Mouse (Mus musculus) midbrain, embryonic 12.5 days (tissue): ENCODE results near the gene Hfm1. TPM values are rescaled to one million over a fixed set of nuclear protein-coding genes. Genes with fewer than 3 reads are reported as not detected.

Experiments
- ATAC-seq: fragments of 200-750 bp; cut with Nextera tagmentation; 2 replicates; pipeline ENCODE4 v1.8.0; 2017; ENCODE audit warnings: low read depth, moderate TSS enrichment, moderate library complexity; ENCODE audit not compliant: low FRiP score
- H3K27ac ChIP-seq: fragments of 300-500 bp; sonication (generic); replicated peaks from 2 replicates; pipeline ENCODE4 v1.5.1; 2016; ENCODE audit warnings: mild to moderate bottlenecking
- H3K27me3 ChIP-seq: fragments of 300-500 bp; sonication (generic); 2 replicates; pipeline ENCODE4 v1.6.1; 2016; ENCODE audit warnings: mild to moderate bottlenecking
- H3K36me3 ChIP-seq: fragments of 300-500 bp; sonication (generic); 2 replicates; pipeline ENCODE4 v1.6.1; 2016
- H3K4me1 ChIP-seq: fragments of 300-500 bp; sonication (generic); 2 replicates; pipeline ENCODE4 v1.6.1; 2016
- H3K4me2 ChIP-seq: fragments of 300-500 bp; sonication (generic); replicated peaks from 2 replicates; pipeline ENCODE4 v1.6.1; 2016; ENCODE audit warnings: mild to moderate bottlenecking, moderate library complexity
- H3K4me3 ChIP-seq: fragments of 300-500 bp; sonication (generic); 2 replicates; pipeline ENCODE4 v1.5.1; 2016; ENCODE audit warnings: mild to moderate bottlenecking
- H3K9ac ChIP-seq: fragments of 300-500 bp; sonication (generic); replicated peaks from 2 replicates; pipeline ENCODE4 v1.6.1; 2016; ENCODE audit warnings: mild to moderate bottlenecking, moderate library complexity
- H3K9me3 ChIP-seq: fragments of 300-500 bp; sonication (generic); 2 replicates; pipeline ENCODE4 v1.6.1; 2016; ENCODE audit warnings: mild to moderate bottlenecking
- WGBS: fragments of 180-500 bp; shearing (Covaris S2); methylation state at CpG from one replicate; pipeline ENCODE4 v1.1.7; 2016; 5-methylcytosine and 5-hydroxymethylcytosine counted together
- polyA plus RNA-seq: library from polyadenylated mRNA; unstranded; fragments of >200 nt; fragmentation: Nextera tagmentation; extraction: Ambion mirVana; gene quantifications from 2 replicates; pipeline ENCODE4 v1.2.1, GENCODE M21; 2016

The Hfm1 gene
- polyA plus RNA-seq, 1 experiment from 2014 or later = 8.0 TPM

GRCm38 (mm10) chr5:106831401-106831800 lies 94.7 kb downstream of the Hfm1 start:
- no peak overlapping the region for H3K9ac ChIP-seq
- no peak overlapping the region for H3K27ac ChIP-seq
- no peak overlapping the region for H3K4me3 ChIP-seq
- 87% methylated on average over 6 of the region's 6 CpGs for WGBS
- peaks cover 5% of the 10 kb centered on the region; the same call in 1 of the 2 replicates for H3K27me3 ChIP-seq
- 0 out of 2 replicates have a peak, but pooled peaks cover 3% of the 10 kb centered on the region for H3K4me1 ChIP-seq
- ATAC-seq = no peak
- H3K36me3 ChIP-seq = no peaks in the 10 kb centered on the region
- no peaks in the 10 kb centered on the region for H3K9me3 ChIP-seq
- no peak overlapping the region for H3K4me2 ChIP-seq

- H3K9ac ChIP-seq = no peak overlapping the region
- no peaks in the 10 kb centered on the region for H3K36me3 ChIP-seq
- H3K4me3 ChIP-seq = no peak overlapping the region
- peaks cover 8% of the 10 kb centered on the region; the same call in 1 of the 2 replicates for H3K4me1 ChIP-seq
- H3K27me3 ChIP-seq = peaks cover 7% of the 10 kb centered on the region; the same call in 1 of the 2 replicates
- H3K27ac ChIP-seq = no peak overlapping the region
- 72% methylated on average over 4 of the region's 4 CpGs for WGBS
- ATAC-seq = no peak
- no peak overlapping the region for H3K4me2 ChIP-seq
- H3K9me3 ChIP-seq = no peaks in the 10 kb centered on the region
Observed at GRCm38 (mm10) chr5:106830775-106831174, 95.3 kb downstream of the Hfm1 start.

DNA sequence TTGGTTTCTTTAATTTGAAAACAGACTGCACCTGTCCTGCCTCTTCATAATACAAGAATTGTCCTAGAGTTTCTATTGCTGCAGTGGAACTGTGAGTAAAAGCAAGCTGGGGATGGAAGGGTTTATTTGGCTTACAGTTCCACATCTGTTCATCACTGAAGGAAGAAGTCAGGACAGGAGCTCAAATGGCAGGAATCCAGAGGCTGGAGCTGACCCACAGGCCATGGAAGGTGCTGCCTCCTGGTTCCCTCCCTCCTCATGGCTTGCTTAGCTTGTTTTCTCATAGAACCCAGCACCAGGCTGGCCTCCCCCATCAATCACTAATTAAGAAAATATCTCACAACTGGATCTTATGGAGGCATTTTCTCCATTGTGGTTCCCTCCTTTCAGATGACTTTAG lies 99.4 kb downstream of the Hfm1 start:
- peaks cover 8% of the 10 kb centered on the region; the same call in 1 of the 2 replicates for H3K4me1 ChIP-seq
- no peak overlapping the region for H3K27ac ChIP-seq
- H3K9me3 ChIP-seq = no peaks in the 10 kb centered on the region
- peaks cover 10% of the 10 kb centered on the region; the same call in 1 of the 2 replicates for H3K27me3 ChIP-seq
- ATAC-seq = no peak
- H3K36me3 ChIP-seq = no peaks in the 10 kb centered on the region
- H3K4me3 ChIP-seq = no peak overlapping the region
- no peak overlapping the region for H3K4me2 ChIP-seq
- no peak overlapping the region for H3K9ac ChIP-seq

- 64% methylated on average over 8 of the region's 8 CpGs for WGBS
- Histone ChIP-seq H3K36me3 (no peaks in the 10 kb centered on the region), H3K27me3 (peaks cover 10% of the 10 kb centered on the region; the same call in 1 of the 2 replicates), H3K4me1 (peaks cover 8% of the 10 kb centered on the region; the same call in 1 of the 2 replicates), H3K27ac (peak overlapping the region; percentile 72), H3K4me2 (peak overlapping the region; percentile 59), H3K9me3 (no peaks in the 10 kb centered on the region), H3K9ac (no peak overlapping the region), H3K4me3 (no peak overlapping the region)
- ATAC-seq = no peak
Observed at GRCm38 (mm10) chr5:106826044-106826443, 100.1 kb downstream of the Hfm1 start.

DNA sequence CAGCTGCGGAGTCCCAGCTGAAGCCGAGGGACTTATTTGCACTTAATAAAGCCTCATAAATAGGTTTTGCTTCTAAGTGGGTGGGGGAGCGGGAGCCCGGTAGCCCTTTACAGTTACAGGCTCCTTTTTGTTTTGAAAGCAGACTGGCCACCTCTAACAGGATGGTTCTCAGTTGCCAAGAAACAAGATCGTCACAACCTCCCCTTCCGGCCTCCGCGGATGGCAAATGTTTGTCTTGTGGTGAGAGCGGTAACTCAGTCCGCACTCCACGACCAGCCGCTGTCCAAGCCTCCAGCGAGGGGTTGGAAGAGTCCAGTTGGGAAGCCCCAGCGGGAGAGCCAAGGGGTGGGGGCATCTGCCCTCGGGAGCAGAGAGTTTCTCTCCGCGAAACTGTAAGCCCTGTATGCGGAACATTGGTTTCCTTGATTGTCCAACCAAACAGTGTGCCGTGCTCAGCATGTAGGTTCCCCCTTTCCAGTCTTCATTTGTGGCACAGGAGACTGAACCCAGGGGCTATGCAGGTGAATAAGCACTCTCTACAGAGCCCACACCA lies 100.7 kb downstream of the Hfm1 start:
- ATAC-seq = peak; percentile 77
- Histone ChIP-seq H3K27me3 (peaks cover 10% of the 10 kb centered on the region; the same call in 1 of the 2 replicates), H3K4me1 (peaks cover 8% of the 10 kb centered on the region; the same call in 1 of the 2 replicates), H3K4me3 (peak overlapping the region; percentile 37), H3K9ac (peak overlapping the region; percentile 49), H3K9me3 (no peaks in the 10 kb centered on the region), H3K27ac (peak overlapping the region; percentile 72), H3K4me2 (peak overlapping the region; percentile 59), H3K36me3 (no peaks in the 10 kb centered on the region)
- 5% methylated on average over 19 of the region's 19 CpGs for WGBS

GRCm38 (mm10) chr5:106824716-106825115 lies 101.4 kb downstream of the Hfm1 start:
- no peaks in the 10 kb centered on the region for H3K36me3 ChIP-seq

GRCm38 (mm10) chr5:106819630-106820029 lies 106.5 kb downstream of the Hfm1 start:
- no peak overlapping the region for H3K4me2 ChIP-seq
- WGBS = 83% methylated on average over 8 of the region's 8 CpGs
- no peaks in the 10 kb centered on the region for H3K9me3 ChIP-seq
- no peak overlapping the region for H3K9ac ChIP-seq
- H3K27ac ChIP-seq = no peak overlapping the region
- H3K4me1 ChIP-seq = no peaks in the 10 kb centered on the region
- no peaks in the 10 kb centered on the region for H3K36me3 ChIP-seq
- no peak overlapping the region for H3K4me3 ChIP-seq
- no peak for ATAC-seq
- peaks cover 15% of the 10 kb centered on the region; the same call in 1 of the 2 replicates for H3K27me3 ChIP-seq

More at GRCm38 (mm10) chr5:106824716-106825115, 101.4 kb downstream of the Hfm1 start:
- H3K27me3 ChIP-seq = peaks cover 10% of the 10 kb centered on the region; the same call in 1 of the 2 replicates
- 80% methylated on average over 5 of the region's 5 CpGs for WGBS
- ATAC-seq = 0 out of 2 replicates have a peak, but pooled peaks have one; percentile 27
- H3K27ac ChIP-seq = peak overlapping the region; percentile 52; the same call in 1 of the 2 replicates
- peak overlapping the region; percentile 37 for H3K4me3 ChIP-seq
- H3K4me1 ChIP-seq = peaks cover 8% of the 10 kb centered on the region; the same call in 1 of the 2 replicates
- no peaks in the 10 kb centered on the region for H3K9me3 ChIP-seq
- peak overlapping the region; percentile 59 for H3K4me2 ChIP-seq
- no peak overlapping the region for H3K9ac ChIP-seq

DNA sequence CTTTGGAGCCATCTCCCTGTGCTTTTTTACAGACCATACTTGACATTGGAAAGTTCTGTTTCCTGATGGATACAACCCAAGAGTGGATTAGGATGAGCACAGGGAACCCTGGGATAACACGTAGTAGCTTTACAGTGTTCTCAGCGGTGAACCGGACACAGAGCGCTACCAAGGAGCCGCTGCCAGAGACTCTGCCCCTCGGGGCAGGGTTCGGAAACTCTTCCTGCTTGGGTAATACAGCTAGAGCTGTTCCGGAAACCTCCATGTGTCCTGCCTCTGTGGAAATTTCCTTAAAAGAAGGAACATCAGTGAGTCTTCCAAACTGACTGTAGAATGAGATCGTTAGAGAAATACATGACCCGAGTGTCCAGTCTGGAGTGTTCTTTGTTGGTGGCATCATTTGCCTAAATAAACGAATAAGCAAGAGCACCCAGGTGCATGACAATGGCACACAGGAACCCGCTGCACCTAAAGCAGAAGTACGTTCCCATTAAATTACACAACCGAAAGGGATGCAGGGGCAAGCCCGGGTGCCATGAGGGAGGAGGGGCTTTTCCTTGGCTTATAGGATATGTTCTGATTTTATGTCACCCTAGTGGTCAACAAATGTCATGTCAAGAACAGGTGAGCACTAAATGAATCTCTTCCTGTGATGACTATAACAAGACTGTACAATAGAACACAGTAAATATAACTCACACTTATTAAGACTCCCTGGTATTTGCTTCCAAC lies 110.0 kb downstream of the Hfm1 start:
- Histone ChIP-seq H3K27ac (no peak overlapping the region), H3K36me3 (no peaks in the 10 kb centered on the region), H3K9ac (no peak overlapping the region), H3K4me1 (no peaks in the 10 kb centered on the region), H3K9me3 (no peaks in the 10 kb centered on the region), H3K27me3 (peaks cover 26% of the 10 kb centered on the region; the same call in 1 of the 2 replicates), H3K4me2 (peak overlapping the region; percentile 34), H3K4me3 (0 out of 2 replicates have a peak overlapping the region, but pooled peaks have one; percentile 3)
- 63% methylated on average over 15 of the region's 15 CpGs for WGBS
- no peak for ATAC-seq

DNA sequence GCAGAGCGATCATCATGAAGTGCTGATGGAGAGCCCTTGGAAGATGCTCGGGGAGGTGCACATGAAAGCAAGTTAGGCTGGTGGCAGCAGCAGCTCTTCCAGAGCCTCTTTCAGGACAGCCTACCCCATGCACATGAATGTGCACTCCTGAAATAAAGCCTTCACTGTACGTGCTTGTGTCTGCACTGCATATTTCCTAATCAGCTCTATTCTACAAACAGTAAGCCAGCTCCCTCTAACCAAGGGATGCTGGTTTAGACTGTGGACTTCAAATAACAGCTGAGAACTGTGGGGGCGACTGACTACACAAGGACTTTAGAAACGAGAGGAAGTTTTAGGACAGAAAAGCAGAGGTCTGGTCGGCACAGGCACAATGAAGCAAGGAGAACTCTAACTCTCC lies 111.5 kb downstream of the Hfm1 start:
- peaks cover 30% of the 10 kb centered on the region; the same call in 1 of the 2 replicates for H3K27me3 ChIP-seq
- WGBS = 66% methylated on average over 6 of the region's 6 CpGs
- no peak overlapping the region for H3K27ac ChIP-seq
- no peak overlapping the region for H3K9ac ChIP-seq
- no peak overlapping the region for H3K4me2 ChIP-seq
- ATAC-seq = no peak
- no peaks in the 10 kb centered on the region for H3K36me3 ChIP-seq
- H3K4me3 ChIP-seq = no peak overlapping the region
- H3K4me1 ChIP-seq = no peaks in the 10 kb centered on the region
- H3K9me3 ChIP-seq = no peaks in the 10 kb centered on the region

GRCm38 (mm10) chr5:106803094-106803493 lies 123.0 kb downstream of the Hfm1 start:
- no peaks in the 10 kb centered on the region for H3K36me3 ChIP-seq
- ATAC-seq = peak; percentile 31; the same call in 1 of the 2 replicates
- no peak overlapping the region for H3K4me2 ChIP-seq
- H3K9me3 ChIP-seq = no peaks in the 10 kb centered on the region
- 3% methylated on average over 12 of the region's 12 CpGs for whole genome bisulfite sequencing
- H3K27ac ChIP-seq = no peak overlapping the region
- H3K9ac ChIP-seq = no peak overlapping the region
- H3K4me3 ChIP-seq = no peak overlapping the region
- peaks cover 7% of the 10 kb centered on the region for H3K27me3 ChIP-seq
- peaks cover 10% of the 10 kb centered on the region; the same call in 1 of the 2 replicates for H3K4me1 ChIP-seq

DNA sequence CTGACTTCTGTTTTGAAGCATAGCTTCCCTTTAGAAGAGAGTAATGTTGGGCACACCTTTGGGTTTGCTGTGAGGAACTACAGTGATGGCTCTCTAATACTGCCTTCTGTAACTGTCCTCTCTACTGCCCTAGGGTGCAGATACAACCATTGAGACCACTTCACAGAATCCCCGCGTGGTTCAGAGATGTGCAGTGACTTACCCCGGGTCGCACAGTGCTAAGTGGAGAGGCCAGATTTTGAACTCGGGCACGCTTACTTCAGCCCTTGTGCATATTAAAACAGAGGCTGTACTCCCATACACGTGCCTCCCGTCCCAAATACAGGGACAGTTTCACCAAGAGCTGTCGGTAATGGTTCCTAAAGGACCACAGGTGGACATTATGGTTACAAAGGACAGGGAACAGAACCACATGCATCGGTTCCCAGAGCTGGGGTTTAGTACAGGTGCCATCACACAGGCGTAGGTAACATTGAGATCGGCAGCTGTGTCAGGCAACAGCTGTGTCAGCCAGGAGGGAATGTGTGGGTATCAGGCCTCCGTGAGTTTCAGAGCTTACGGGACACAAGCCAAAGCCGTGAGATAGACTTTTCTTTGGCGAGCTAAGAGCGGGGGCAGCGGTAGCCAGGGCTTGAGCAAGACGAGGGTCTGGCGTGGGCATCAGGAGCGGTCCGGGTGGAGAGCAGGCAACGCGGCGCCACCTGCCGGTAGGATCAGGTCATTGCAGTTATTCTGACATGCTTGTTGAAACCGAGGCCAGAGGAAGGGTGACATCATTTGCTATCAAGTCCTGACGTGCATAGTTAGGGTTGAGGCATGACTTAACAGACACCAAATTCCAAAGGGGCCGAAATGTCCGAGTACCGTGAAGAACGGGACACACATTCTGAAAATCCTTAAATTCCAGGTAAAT lies 124.0 kb downstream of the Hfm1 start:
- WGBS = 7% methylated on average over 32 of the region's 32 CpGs
- Histone ChIP-seq H3K9me3 (no peaks in the 10 kb centered on the region), H3K9ac (no peak overlapping the region), H3K27ac (no peak overlapping the region), H3K27me3 (peaks cover 7% of the 10 kb centered on the region), H3K4me1 (peaks cover 10% of the 10 kb centered on the region; the same call in 1 of the 2 replicates), H3K4me3 (peak overlapping the region; percentile 19), H3K36me3 (no peaks in the 10 kb centered on the region), H3K4me2 (peak overlapping the region; percentile 43)
- ATAC-seq = peak; percentile 60
